Mouse (Mus musculus) layer of hippocampus, adult 2 months (tissue): ENCODE data around the gene Twf2. TPM values are rescaled to one million over a fixed set of nuclear protein-coding genes. Genes with fewer than 3 reads are reported as not detected.
A peak's percentile ranks its signal among the peaks of the same experiment; 100 is the strongest.
"Not testable (repeated sequence)": the region's sequence is repeated elsewhere in the genome, so short reads cannot be mapped to it uniquely, and the experiment has no call there.

Experiments used
- DNase-seq, 2 experiments: peaks; one replicate each; pipeline ENCODE4 v3.0.0; 2022; ENCODE audit warnings: low spot score in 2 of 2
- H3K27ac ChIP-seq: fragments of 200-600 bp; 2 replicates; pipeline ENCODE4 v1.8.1; 2022
- H3K4me3 ChIP-seq: fragments of 200-600 bp; 2 replicates; pipeline ENCODE4 v1.8.1; 2022; ENCODE audit warnings: mild to moderate bottlenecking
- CTCF ChIP-seq: fragments of 200-600 bp; conservative IDR thresholded peaks from 2 replicates; pipeline ENCODE4 v1.8.1; 2022; ENCODE audit warnings: antibody characterized with exemption, mild to moderate bottlenecking, moderate library complexity
- long read RNA-seq, 2 experiments: library from polyadenylated mRNA; stranded (forward); transcript quantifications; one replicate each; pipeline ENCODE4 v2.0.0; 2021; ENCODE audit warnings: borderline mapping rate in 2 of 2
- total RNA-seq, 2 experiments: library from RNA; stranded (reverse); gene quantifications; 2 replicates each; pipeline ENCODE4 v1.2.3; 2021

Gene Twf2
- total RNA-seq, result 10 to 100 TPM; 52.4 to 58.9 TPM
- long read RNA-seq, experiment 1, transcript Twf2-201 (9 exons, 1,596 nt), result major isoform, 31 of 37 reads
- long read RNA-seq, experiment 1, partial matches to known transcripts, result 1 of 37 reads
- long read RNA-seq, experiment 1, other reads (novel, unspliced or antisense), result 5 of 37 reads
- long read RNA-seq, experiment 2, transcript Twf2-201 (9 exons, 1,596 nt), result major isoform, 57 of 72 reads
- long read RNA-seq, experiment 2, partial matches to known transcripts, result 4 of 72 reads
- long read RNA-seq, experiment 2, other reads (novel, unspliced or antisense), result 7 of 72 reads

DNA sequence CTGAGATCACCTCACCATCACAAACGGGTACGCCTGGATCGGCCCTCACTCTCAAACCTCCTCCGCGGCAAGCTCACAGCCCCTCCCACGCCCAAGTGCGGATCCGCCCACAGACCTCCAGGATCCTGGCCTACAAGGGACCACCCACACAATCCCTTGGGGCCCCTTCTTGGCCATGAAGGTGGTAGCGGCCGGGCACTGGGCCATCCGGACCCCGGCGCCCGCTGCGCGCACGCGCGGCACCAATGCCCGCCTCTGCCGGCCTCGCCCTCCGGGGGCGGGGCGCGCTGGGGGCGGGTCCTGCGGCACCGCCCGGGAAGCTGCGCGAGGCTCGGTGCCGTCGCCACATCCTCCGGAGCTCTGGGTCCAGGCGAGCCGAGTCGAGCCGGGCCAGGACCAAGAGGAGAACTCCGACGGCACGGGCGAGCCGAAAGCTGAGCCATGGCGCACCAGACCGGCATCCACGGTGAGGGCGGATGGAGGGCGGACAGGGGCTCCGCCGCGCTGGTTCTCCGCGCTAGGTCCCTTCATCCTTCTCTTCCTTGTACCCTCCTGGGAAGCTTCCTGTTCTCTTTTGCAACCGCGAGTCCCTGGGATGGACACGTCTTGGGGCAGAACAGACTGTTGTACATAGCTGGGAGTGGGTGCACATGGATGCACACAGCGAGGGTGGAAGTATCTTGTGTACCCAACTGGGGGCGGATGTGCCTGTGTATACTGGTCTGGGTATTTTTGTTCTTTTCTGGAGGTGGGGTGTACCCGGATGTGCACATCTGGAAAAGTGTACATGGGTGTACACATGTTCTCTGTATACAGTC lies at the start of gene Twf2:
Gene Twf2 (plus strand): TSS at position 290 of the 818 bp plus-strand sequence.
- TF ChIP-seq CTCF, result no peak
- DNase-seq, result peak; percentile 84 to 89
- Histone ChIP-seq H3K27ac (peak within 1 kb of the TSS; percentile 98), H3K4me3 (peak within 1 kb of the TSS; percentile 90)

DNA sequence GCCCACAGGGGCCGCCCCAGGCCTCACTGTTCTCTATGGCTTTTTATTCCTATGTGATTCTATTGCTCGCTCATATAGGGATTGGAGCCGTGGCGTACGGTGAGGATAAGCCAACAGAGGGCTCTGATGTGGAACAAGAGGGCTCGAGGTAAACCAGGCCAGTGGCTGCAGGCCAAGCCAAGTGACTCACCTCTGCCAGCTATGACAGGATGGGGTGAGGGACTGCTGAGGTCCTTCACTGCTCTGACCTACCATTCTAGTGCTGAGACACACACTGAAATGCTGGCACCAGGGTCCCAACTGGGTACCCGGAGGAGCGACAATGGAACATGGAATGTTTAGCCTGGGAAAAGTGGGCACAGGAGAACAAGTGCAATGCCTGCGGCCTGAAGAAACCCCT lies 48.8 kb upstream of the Twf2 start:
- TF ChIP-seq CTCF, result no peak
- H3K27ac ChIP-seq, result no peak overlapping the region
- DNase-seq, result no peak
- H3K4me3 ChIP-seq, result no peak overlapping the region

DNA sequence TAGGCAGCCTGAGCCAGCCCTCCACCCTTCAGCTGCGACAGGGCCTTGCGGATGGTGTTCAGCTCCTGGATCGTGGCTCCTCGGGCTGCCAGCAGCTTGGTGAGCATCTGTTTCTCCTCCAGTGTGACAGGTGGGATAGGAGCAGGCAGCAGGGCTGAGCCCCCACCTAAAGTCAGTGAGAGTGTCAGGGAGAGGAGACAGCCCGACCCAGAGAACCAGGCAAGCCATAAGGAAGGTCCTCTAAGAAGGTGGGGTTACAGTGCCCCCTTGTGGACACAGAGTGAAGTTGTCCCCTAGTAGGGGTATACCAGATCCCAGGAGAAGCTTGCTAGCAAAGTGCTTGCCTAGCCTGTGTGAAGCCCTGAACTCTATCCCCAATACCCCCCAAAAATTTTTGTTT lies 46.5 kb upstream of the Twf2 start:
- Histone ChIP-seq H3K27ac (no peak overlapping the region), H3K4me3 (no peak overlapping the region)
- peak; percentile 88 for TF ChIP-seq CTCF
- peak; percentile 55 to 68 for DNase-seq

DNA sequence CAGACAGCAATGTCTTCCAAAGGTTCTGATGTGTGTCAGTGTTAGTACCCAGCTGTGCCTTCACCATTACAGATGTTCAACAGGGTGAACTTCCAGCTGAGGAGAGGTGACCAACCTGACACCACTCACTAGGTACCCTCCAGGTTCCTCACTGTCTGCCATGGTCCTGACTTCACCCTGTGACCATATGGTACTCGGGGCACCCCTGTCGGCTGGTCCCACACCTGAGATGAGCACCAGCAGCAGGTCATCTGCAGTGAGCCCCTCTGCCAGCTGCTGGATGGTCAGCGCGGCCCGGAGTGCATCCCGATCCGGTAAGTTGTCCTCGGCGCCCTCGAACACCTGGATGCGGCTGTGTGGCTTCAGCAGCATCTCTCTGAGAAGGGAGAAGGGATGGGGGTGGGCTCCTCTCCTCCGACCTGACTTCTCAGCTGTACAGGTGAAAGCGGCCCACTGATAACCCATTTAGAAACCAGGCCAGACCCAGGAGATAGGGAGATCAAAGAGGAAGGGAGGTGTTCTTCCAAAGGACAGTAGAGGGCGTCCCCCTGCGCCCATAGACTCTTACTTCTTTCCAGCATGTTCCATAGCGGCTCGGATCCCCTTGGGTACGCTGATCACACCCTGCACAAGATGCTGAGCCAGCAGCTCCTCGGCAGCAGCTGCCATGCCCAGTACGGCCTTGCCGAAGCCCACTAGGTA lies 45.8 kb upstream of the Twf2 start:
- TF ChIP-seq CTCF, result peak; percentile 11
- no peak overlapping the region for H3K27ac ChIP-seq

DNA sequence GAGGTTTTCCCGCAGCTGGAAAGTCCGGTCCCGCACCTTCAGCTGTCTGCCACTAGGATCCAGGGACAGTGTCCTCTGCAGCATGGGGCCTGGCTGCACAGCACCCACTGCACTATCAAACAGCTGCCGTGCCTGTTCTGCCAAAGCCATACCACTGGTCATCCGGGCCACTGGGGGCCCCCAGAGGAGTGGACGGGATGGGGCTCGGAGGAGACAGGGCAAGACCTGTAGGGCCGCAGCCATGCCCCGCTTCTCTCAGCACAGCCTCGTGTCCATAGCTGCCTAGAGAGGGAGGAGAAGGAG lies 45.3 kb upstream of the Twf2 start:
- H3K4me3 ChIP-seq, result no peak overlapping the region
- no peak overlapping the region for H3K27ac ChIP-seq
- TF ChIP-seq CTCF, result no peak
- no peak for DNase-seq

More for the DNA sequence above, 45.8 kb upstream of the Twf2 start:
- H3K4me3 ChIP-seq, result no peak overlapping the region
- no peak for DNase-seq

DNA sequence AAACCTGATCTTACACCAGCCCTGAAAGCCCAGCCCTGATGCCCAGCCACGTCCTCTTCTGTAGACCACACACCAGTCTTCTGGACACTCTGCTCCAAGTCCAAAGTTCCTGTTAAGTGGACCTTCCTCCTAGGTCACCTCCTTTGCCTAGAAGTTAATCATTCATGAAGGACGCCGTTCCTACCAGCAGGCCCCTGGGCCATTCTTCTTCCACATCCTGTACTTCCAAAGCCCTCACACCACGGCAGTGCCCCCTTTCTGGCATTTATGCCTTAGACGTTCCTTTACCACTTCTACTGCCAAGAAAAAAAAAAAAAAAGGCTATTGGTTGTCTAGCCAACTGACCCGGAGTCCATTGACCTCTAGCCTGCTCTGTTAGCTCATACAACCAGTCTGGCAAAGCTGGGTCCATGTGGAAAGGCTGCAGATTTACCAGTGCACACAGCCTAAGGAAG lies 44.8 kb upstream of the Twf2 start, which contains the start of gene Glyctk:
Gene Glyctk (minus strand): TSS at position 102 of the 455 bp plus-strand sequence.
- no peak for DNase-seq
- no peak for TF ChIP-seq CTCF
- H3K4me3 ChIP-seq, result no peak within 1 kb of the TSS
- H3K27ac ChIP-seq, result no peak within 1 kb of the TSS

DNA sequence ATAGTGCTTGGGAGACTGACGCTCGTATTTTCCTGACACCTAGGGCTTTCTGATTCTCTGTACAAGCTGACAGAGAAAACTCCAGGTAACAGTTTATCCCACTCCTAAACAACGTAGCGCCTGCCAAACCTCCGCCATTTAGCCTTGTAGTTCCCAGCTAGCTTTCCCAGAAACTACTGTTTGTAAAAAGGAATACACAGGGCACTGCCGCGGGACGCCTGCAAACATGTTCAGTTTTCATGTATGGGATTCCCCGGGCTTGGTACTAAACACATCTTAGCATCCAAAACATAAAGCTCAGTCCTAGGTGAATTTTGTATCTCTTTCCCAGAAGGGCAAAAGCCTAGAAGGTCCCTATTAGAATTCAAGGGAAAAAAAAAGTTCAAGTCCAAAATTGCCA lies 43.7 kb upstream of the Twf2 start:
- Histone ChIP-seq H3K27ac (peak overlapping the region; percentile 100; the same call in 1 of the 2 replicates), H3K4me3 (peak overlapping the region; percentile 62)
- no peak for DNase-seq
- TF ChIP-seq CTCF, result no peak

DNA sequence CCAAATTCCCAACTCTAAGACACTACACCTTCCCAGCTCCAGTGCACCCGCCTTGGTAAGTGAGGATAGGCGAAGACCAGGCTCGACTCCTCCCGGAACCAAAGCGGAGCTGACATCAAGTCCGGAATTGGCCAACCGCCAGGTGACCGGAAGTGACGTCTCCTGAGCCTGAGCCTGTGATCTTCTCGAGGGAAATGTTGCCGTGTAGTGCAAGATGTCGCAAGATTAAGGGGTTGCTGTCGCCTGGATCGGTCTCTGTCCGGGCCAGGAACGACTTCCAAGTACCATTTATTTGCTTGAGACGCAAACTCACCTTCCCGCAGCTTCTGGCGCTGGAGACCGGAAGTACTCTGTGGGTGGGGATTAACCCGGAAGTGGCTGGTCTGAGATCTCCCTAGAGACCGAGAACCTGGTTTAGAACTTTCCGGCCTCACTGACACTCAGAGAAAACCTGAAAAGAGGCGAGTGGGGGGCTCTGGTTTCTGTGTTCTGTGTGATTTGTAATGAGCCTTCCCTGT lies 43.1 kb upstream of the Twf2 start:
- peak; percentile 87 to 88 for DNase-seq
- peak overlapping the region; percentile 62 for H3K4me3 ChIP-seq
- H3K27ac ChIP-seq, result peak overlapping the region; percentile 100
- no peak for TF ChIP-seq CTCF

DNA sequence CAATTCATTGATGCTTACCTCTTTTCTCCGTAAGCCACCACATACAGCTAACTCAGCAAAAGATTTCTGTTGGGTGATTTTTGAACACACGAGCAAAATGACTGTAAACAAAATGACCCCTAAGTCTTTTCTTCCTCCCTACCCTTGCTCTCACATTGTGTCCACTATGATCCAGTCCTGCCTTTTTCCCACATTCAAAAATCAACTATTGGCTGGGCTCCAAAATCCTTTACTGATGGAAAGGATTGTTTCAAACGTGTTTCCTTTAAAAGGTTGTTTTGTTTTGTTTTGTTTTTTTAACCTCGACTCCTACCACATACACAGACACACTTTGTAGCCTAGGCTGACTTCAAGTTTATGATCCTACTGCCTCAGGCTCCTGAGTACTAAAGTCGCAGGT lies 42.5 kb upstream of the Twf2 start:
- peak overlapping the region; percentile 100 for H3K27ac ChIP-seq

DNA sequence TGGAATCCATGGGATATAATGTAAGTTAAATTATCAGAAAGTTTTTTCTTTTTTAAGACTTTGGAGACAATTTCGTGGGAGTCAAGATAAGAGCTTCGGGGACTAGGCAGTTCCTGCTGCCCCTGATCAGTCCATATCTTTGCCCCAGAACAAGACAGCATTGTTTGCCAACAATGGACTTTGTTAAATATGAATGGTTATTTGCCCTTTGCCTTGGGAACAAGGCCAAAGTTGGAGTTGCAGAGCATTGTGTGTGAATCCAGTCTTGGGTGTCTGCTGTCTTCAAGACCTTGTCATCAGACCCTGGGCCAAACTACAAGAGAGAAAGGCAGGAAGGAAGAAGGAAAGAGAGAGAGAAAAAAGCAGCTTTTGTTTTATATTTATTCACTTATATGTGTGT lies 36.2 kb upstream of the Twf2 start:
- H3K4me3 ChIP-seq, result no peak overlapping the region
- H3K27ac ChIP-seq, result no peak overlapping the region
- no peak for DNase-seq
- no peak for TF ChIP-seq CTCF

More for the DNA sequence above, 42.5 kb upstream of the Twf2 start:
- peak overlapping the region; percentile 62 for H3K4me3 ChIP-seq
- TF ChIP-seq CTCF, result no peak
- DNase-seq, result no peak

DNA sequence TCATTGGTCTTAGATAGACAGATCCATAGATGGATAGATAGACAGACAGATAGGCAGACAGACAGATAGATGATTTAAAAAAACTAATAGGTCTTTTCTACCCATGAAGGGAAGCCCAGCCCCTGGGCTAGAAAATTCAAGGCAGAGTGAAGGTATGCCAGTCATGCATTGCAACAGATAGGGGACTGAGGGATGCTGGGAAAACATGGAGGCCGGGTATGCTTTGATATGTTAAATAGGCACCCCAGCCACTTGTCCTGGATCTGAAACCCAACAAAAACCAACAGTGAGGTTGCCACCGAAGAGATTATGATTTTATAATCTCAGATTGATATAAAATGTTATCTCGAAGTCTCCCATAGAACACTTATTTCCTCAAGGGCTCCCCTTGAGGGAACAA lies 35.7 kb upstream of the Twf2 start:
- TF ChIP-seq CTCF, result 0 out of 2 replicates have a peak, but pooled peaks have one; percentile 8
- DNase-seq, result no peak
- no peak overlapping the region for H3K27ac ChIP-seq

DNA sequence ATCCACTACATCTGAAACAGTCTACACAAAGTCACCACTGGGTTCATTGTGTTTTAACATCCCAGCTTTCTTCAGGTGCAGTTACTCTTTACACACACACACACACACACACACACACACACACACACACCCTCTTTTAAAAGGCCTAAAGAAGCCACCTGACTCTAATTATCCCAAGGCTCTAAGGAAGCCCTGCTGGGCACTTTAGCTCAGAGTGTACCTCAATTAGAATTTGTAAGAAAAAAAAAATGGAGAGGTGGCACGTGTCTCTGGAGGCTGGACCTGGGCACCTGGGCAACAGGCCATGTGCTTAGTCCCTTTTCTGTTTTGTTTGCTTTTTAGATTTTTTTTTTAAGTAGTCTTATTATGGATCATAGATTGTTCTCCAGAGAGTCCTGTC lies 35.2 kb upstream of the Twf2 start:
- H3K4me3 ChIP-seq, result no peak overlapping the region
- no peak overlapping the region for H3K27ac ChIP-seq
- TF ChIP-seq CTCF, result no peak
- DNase-seq, result no peak

More for the DNA sequence above, 35.7 kb upstream of the Twf2 start:
- no peak overlapping the region for H3K4me3 ChIP-seq

DNA sequence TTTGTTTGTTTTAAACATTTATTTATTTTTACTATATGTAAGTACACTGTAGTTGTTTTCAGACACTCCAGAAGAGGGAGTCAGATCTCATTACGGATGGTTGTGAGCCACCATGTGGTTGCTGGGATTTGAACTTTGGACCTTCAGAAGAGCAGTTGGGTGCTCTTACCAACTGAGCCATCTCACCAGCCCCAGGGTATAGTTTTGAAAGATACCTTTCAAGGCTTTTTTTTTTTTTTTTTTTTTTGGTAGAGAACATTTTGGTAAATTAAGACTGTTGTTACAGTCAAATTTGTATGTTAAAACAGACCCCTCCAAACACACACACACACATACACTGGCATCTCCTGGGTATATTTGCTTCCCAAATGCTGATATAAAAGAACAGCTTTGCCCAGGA lies 33.9 kb upstream of the Twf2 start:
- peak; percentile 21; the same call in 1 of the 2 replicates for TF ChIP-seq CTCF
- H3K4me3 ChIP-seq, H3K27ac ChIP-seq, DNase-seq: not testable (repeated sequence)
